Mouse (Mus musculus) embryonic fibroblast, embryonic 13.5 days (primary cell): ENCODE data around the gene Grasp.

Experiments used
- CTCF ChIP-seq: IDR thresholded peaks from 2 replicates; pipeline ENCODE4 v1.5.1; 2011; ENCODE audit warnings: mild to moderate bottlenecking, control low read depth, low read length, moderate library complexity, borderline replicate concordance; ENCODE audit not compliant: insufficient read depth
- POLR2A ChIP-seq: IDR thresholded peaks from 2 replicates; pipeline ENCODE4 v1.6.1; 2011; ENCODE audit warnings: low read depth, mild to moderate bottlenecking, control low read depth, low read length, moderate library complexity

GRCm38 (mm10) chr15:101227971-101228370, 4.0 kb downstream of the Grasp start:
- TF ChIP-seq CTCF (no peak), POLR2A (no peak)
